Mouse (Mus musculus): ENCODE data around the gene Rrp1.

DNA sequence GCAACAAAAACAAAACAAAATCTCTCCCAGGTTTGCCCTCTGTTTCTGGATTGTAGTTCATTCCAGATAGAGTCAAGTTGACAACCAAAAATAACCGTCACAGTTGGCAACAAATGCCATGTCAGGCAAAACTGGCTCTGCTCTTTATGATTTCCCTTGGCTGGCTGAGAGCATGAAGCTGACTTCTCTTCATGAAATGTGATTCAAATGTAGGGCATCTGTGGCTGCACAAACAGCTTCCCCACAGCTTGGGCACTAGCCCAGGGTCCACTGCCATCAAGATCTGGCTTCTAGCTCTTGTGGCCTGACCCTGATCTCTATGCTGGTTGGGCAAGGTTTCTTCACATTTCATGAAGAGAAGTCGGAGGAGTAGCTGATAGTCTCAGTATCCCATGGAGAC, 50.9 kb downstream of the Rrp1 start:
- no peak for TF ChIP-seq CTCF (IDR thresholded peaks at IDR 0.05)
- TF ChIP-seq EP300 (IDR thresholded peaks at IDR 0.05) = no peak
